Mouse (Mus musculus) embryonic facial prominence, embryonic 15.5 days (tissue): ENCODE results near the gene Larp1b. TPM values are rescaled to one million over a fixed set of nuclear protein-coding genes. Genes with fewer than 3 reads are reported as not detected.

Source experiments
- ATAC-seq: fragments of 200-750 bp; cut with Nextera tagmentation; 2 replicates; pipeline ENCODE4 v1.8.0; 2017; ENCODE audit warnings: low read depth, moderate TSS enrichment; ENCODE audit not compliant: insufficient number of reproducible peaks, low FRiP score, low TSS enrichment
- H3K27ac ChIP-seq: fragments of 300-500 bp; sonication (generic); replicated peaks from 2 replicates; pipeline ENCODE4 v1.5.1; 2015; ENCODE audit warnings: mild to moderate bottlenecking, inconsistent platforms
- H3K27me3 ChIP-seq: fragments of 300-500 bp; sonication (generic); 2 replicates; pipeline ENCODE4 v1.6.1; 2015; ENCODE audit warnings: inconsistent platforms
- H3K36me3 ChIP-seq: fragments of 300-500 bp; sonication (generic); 2 replicates; pipeline ENCODE4 v1.6.1; 2015; ENCODE audit warnings: mild to moderate bottlenecking, inconsistent platforms
- H3K4me1 ChIP-seq: fragments of 300-500 bp; sonication (generic); 2 replicates; pipeline ENCODE4 v1.6.1; 2015; ENCODE audit warnings: inconsistent platforms
- H3K4me2 ChIP-seq: fragments of 300-500 bp; sonication (generic); replicated peaks from 2 replicates; pipeline ENCODE4 v1.6.1; 2015; ENCODE audit warnings: mild to moderate bottlenecking, inconsistent platforms
- H3K4me3 ChIP-seq: fragments of 300-500 bp; sonication (generic); replicated peaks from 2 replicates; pipeline ENCODE4 v1.5.1; 2015; ENCODE audit warnings: mild to moderate bottlenecking, inconsistent platforms
- H3K9ac ChIP-seq: fragments of 300-500 bp; sonication (generic); 2 replicates; pipeline ENCODE4 v1.6.1; 2015; ENCODE audit warnings: inconsistent platforms
- H3K9me3 ChIP-seq: fragments of 300-500 bp; sonication (generic); replicated peaks from 2 replicates; pipeline ENCODE4 v1.6.1; 2016; ENCODE audit warnings: inconsistent platforms
- WGBS: fragments of 180-500 bp; shearing (Covaris S2); methylation state at CpG from one replicate; pipeline ENCODE4 v1.1.7; 2015; 5-methylcytosine and 5-hydroxymethylcytosine counted together
- polyA plus RNA-seq: library from polyadenylated mRNA; unstranded; fragments of >200 nt; fragmentation: Nextera tagmentation; extraction: Ambion mirVana; gene quantifications from 2 replicates; pipeline ENCODE4 v1.2.1, GENCODE M21; 2015

Gene Larp1b
- polyA plus RNA-seq, 1 experiment from 2014 or later: 2.7 TPM

DNA sequence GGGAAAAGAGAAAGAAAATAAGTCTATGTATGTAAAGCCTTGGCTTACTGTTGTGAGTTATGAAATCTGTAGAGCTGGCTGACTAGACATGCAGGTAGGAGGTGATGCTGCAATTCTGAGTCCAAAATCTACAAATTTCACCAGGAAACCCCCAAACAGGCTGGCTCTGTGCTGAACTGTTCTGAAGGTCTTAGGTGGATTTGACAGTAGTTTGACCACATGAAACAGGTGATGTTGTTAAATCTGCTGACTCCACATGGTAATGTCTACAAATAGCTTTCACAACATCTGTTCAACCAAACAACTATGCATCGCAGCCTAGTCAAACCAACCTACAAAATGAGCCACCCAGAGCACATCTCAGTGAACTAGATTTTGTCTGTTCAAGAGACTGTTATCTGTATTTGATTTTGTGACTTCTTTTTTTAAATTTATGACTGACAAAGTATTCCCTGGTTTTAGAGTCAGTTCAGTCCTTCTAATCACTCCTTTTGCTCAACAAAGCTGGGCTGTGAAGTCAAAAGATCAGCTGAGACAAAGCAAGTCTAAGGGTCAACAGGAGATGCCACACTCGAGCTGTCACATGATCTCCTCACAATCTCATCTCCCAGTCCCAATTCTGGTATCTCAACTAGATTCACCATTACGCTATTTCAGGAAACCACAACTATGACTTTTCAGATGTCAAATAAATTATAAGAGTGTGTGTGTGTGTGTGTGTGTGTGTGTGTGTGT, 112.4 kb downstream of the Larp1b start:
- Histone ChIP-seq H3K9me3 (no peaks in the 10 kb centered on the region), H3K27ac (no peak overlapping the region), H3K4me2 (no peak overlapping the region), H3K27me3 (no peaks in the 10 kb centered on the region), H3K4me3 (no peak overlapping the region), H3K4me1 (no peaks in the 10 kb centered on the region), H3K36me3 (peaks cover 27% of the 10 kb centered on the region; the same call in 1 of the 2 replicates), H3K9ac (no peak overlapping the region)
- 81% methylated on average over 3 of the region's 3 CpGs for WGBS
- ATAC-seq: no peak

DNA sequence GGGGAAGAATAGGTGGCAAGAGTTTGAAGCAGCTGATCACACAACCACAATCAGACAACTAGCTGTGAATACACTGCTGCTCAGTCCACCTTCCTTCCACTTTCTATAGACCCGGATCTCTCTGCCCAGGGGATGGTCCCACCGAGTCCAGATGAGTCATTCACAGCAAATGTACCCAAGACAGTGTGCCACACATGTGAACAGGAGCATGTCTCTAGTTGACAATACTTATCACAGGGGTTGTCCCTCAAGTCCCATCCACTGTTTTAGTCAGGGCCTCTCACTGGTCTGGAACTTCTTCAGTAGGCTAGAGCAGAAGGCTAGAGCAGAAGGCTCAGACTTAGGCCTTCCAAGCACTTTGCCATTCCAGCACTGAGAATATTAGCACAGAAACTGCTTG, 113.1 kb downstream of the Larp1b start:
- 98% methylated on average over 2 of the region's 2 CpGs for WGBS
- no peaks in the 10 kb centered on the region for H3K27me3 ChIP-seq
- H3K4me1 ChIP-seq: no peaks in the 10 kb centered on the region
- no peak overlapping the region for H3K27ac ChIP-seq
- H3K4me3 ChIP-seq: no peak overlapping the region
- no peak for ATAC-seq
- no peak overlapping the region for H3K9ac ChIP-seq
- peaks cover 34% of the 10 kb centered on the region; the same call in 1 of the 2 replicates for H3K36me3 ChIP-seq
- no peaks in the 10 kb centered on the region for H3K9me3 ChIP-seq
- no peak overlapping the region for H3K4me2 ChIP-seq

DNA sequence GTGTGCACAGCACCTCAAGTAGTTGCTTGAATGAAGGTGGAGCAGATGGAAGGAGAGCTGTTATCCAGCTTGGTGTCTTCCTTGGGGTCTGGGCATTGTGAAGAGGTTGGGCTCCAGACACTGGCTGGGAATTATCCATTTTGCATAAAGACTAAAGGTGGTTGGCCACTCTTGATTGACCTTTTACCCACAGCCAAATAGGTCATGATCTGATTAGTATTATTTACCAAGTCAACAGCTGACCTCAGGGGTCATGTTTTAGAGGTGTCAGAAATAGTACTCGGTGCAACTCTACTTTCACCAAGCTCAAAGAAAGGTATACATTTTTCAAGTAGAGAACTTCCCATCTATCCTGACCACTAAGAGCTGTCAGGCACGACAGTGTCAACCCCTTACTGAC, 115.7 kb downstream of the Larp1b start:
- peaks cover 56% of the 10 kb centered on the region for H3K36me3 ChIP-seq
- H3K27ac ChIP-seq: no peak overlapping the region
- no peaks in the 10 kb centered on the region for H3K4me1 ChIP-seq
- H3K4me3 ChIP-seq: no peak overlapping the region
- no peak for ATAC-seq
- H3K4me2 ChIP-seq: no peak overlapping the region
- no peaks in the 10 kb centered on the region for H3K9me3 ChIP-seq
- H3K9ac ChIP-seq: no peak overlapping the region
- 87% methylated on average over 2 of the region's 2 CpGs for WGBS
- no peaks in the 10 kb centered on the region for H3K27me3 ChIP-seq

GRCm38 (mm10) chr3:41070519-41070918, 120.9 kb downstream of the Larp1b start:
- Histone ChIP-seq H3K4me3 (no peak overlapping the region), H3K9me3 (no peaks in the 10 kb centered on the region), H3K9ac (no peak overlapping the region), H3K27ac (no peak overlapping the region), H3K4me1 (no peaks in the 10 kb centered on the region), H3K4me2 (no peak overlapping the region), H3K36me3 (peaks cover 42% of the 10 kb centered on the region), H3K27me3 (no peaks in the 10 kb centered on the region)
- ATAC-seq: no peak
- WGBS: 35% methylated on average over 2 of the region's 2 CpGs

DNA sequence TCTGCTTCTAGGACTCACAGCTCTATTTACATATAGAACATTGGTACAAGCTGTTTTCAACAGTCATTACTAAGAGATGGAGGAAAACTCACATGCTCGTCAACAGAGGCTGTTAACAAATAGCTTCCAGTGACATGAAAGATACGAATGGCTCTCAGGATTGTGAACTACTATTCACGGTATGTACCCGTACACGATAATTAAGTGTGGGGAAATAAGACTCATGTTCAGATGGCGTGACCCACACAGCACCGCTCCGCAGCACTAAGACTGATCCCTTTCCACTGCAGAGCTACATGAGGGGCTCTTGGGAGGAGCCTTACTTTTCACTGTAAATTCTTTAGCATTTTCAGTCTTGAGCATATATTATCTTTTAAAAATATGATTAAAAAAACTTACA, 125.7 kb downstream of the Larp1b start:
- Histone ChIP-seq H3K4me1 (peaks cover 5% of the 10 kb centered on the region; the same call in 1 of the 2 replicates), H3K36me3 (no peaks in the 10 kb centered on the region), H3K27me3 (no peaks in the 10 kb centered on the region), H3K27ac (no peak overlapping the region), H3K9ac (no peak overlapping the region), H3K4me2 (no peak overlapping the region), H3K4me3 (no peak overlapping the region), H3K9me3 (no peaks in the 10 kb centered on the region)
- ATAC-seq: no peak
- 75% methylated on average over 8 of the region's 8 CpGs for WGBS

GRCm38 (mm10) chr3:41078673-41079072, 129.0 kb downstream of the Larp1b start:
- H3K9ac ChIP-seq: no peak overlapping the region
- no peaks in the 10 kb centered on the region for H3K9me3 ChIP-seq
- WGBS: 92% methylated on average over 2 of the region's 2 CpGs
- no peaks in the 10 kb centered on the region for H3K36me3 ChIP-seq
- no peaks in the 10 kb centered on the region for H3K27me3 ChIP-seq
- no peak overlapping the region for H3K27ac ChIP-seq
- no peak overlapping the region for H3K4me3 ChIP-seq
- peaks cover 15% of the 10 kb centered on the region for H3K4me1 ChIP-seq
- no peak for ATAC-seq
- H3K4me2 ChIP-seq: no peak overlapping the region

GRCm38 (mm10) chr3:41080724-41081123, 131.1 kb downstream of the Larp1b start:
- Histone ChIP-seq H3K4me1 (peaks cover 17% of the 10 kb centered on the region), H3K9ac (no peak overlapping the region), H3K36me3 (no peaks in the 10 kb centered on the region), H3K4me3 (peak overlapping the region; percentile 12; the same call in 1 of the 2 replicates), H3K27ac (no peak overlapping the region), H3K9me3 (no peaks in the 10 kb centered on the region), H3K27me3 (no peaks in the 10 kb centered on the region), H3K4me2 (peak overlapping the region; percentile 77)
- WGBS: 46% methylated on average over 3 of the region's 3 CpGs
- ATAC-seq: no peak

DNA sequence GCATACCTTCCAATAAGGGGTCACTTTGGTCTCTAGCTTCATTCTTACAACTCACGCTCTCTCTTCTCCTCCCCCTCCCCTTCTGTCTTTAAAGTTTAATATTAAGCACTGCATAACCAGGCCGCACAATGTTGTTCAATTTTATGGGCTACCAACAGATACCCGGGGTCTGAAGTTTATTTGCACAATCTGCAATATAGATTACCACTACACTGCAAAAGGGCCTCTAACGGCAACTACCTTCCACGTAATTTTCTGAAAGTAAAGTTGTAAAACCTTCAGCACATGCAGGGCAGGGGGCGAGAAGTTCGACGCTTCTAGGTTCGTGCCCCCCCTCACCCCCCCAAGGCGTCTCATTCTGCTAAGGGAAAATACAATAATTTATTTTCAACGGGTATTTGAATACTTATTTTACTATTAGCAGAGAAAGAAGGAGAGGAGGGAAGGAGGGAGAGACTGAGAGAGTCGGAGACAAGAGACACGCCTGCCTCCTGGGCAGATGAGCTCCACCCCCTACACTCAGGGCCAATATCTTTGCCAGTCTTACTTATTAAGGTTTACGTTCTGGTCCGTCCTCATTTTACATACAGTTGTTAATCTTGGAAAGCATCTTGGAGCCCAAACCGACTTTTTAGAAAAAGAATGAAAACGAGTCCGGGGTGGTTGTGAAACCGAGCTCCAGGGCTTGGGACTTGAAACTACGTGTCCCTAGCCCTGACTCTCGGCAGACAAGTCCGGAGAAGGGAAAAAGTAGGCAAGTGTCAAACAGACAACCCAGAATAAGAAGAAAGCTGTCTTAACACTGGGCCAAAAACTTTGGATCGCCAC, 132.1 kb downstream of the Larp1b start:
- Histone ChIP-seq H3K27ac (peak overlapping the region; percentile 91), H3K36me3 (no peaks in the 10 kb centered on the region), H3K9me3 (no peaks in the 10 kb centered on the region), H3K9ac (peak overlapping the region; percentile 81), H3K4me3 (peak overlapping the region; percentile 92), H3K4me1 (peaks cover 13% of the 10 kb centered on the region), H3K4me2 (peak overlapping the region; percentile 77), H3K27me3 (no peaks in the 10 kb centered on the region)
- no peak for ATAC-seq
- 2% methylated on average over 23 of the region's 23 CpGs for WGBS

DNA sequence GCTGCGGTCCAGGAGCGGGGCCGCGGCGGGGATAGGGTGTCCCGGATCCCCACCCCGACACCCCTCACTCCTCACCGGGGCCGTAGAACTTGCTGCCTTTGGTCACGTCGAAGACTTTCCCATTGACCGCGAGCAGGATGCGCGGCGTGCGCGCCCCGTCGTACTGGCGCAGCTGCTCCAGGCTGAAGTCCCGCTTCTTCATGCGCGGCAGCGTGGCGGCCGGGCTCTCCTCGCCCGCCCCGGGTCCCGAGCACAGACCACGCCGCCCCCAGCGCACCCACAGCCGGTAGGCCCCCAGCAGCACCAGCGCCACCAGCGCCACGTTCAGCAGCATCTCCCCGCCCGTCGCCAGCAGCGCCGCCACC, 132.9 kb downstream of the Larp1b start:
- no peaks in the 10 kb centered on the region for H3K27me3 ChIP-seq
- no peaks in the 10 kb centered on the region for H3K9me3 ChIP-seq
- peak overlapping the region; percentile 92 for H3K4me3 ChIP-seq
- H3K4me1 ChIP-seq: peaks cover 13% of the 10 kb centered on the region
- under 1% methylated on average over 34 of the region's 43 CpGs for WGBS
- H3K36me3 ChIP-seq: no peaks in the 10 kb centered on the region
- peak; percentile 43 for ATAC-seq
- H3K9ac ChIP-seq: peak overlapping the region; percentile 81
- H3K27ac ChIP-seq: peak overlapping the region; percentile 91
- H3K4me2 ChIP-seq: peak overlapping the region; percentile 77

DNA sequence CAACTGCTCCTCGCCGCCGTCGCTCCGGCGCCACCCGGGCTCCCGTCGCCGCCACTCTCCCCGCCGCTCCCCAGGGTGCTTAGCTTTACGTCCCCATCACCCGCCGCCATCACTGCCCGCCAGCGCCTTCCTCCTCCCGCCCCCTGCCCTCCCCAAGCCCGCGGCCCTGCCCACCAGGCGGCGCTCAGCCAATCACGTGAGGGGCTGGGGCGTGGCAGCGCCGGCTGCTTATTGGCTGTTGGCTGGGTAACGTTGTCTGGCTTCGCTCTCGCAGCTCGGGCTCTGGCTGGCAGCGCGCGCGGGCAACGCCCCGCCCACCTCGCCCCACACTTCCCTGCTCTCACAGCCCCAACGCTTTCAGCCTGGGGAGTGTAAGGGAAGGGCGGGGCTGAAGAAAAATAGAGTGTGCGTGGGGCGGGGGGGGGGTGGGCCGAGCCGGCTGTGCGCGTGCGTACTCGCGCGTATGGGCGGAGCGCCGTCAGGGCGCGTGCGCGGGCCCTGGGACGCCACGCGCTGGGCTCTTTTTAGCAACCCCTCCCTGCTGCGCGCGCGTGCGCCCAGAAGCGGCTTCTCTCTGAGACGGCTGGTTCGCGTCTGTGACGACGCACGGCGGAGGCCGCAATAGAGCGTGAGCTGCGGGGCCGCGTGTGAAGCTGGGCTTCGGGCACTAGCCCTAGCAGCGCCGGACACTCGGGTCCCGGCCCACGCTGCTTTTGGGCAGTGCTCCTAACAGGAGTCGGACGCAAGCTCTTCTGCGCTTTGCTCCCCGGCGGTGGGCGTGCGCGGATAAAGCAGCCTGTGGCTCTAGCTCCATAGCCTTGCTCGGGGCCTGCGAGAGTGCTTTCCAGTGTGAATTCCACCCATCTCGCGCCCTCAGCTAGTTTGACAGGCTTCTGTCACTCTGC, 133.5 kb downstream of the Larp1b start, which contains the start of gene Pgrmc2:
Pgrmc2 (minus strand) TSS at position 162 of the 905 bp plus-strand sequence.
- ATAC-seq: peak; percentile 99
- Histone ChIP-seq H3K4me1 (peaks cover 13% of the 10 kb centered on the region), H3K36me3 (no peaks in the 10 kb centered on the region), H3K27me3 (no peaks in the 10 kb centered on the region), H3K9ac (peak within 1 kb of the TSS; percentile 81), H3K9me3 (no peaks in the 10 kb centered on the region), H3K4me2 (peak within 1 kb of the TSS; percentile 77), H3K4me3 (peak within 1 kb of the TSS; percentile 92), H3K27ac (peak within 1 kb of the TSS; percentile 95)
- under 1% methylated on average over 88 of the region's 95 CpGs for WGBS

DNA sequence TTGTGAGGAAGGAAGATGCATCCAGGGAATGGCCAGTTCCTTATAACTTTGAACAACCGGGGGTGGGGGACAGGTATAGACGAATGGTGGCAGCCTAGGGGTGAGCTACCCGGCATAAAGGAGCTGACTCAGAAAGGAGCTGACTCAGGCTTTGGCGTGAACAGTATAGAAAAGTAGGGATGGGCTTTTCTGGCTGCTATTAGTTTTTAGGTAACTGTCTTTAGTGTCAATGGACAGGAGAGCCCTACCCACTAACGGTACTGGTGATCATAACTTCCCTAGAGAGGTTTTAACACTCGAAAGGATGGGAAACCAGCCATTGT, 134.1 kb downstream of the Larp1b start:
- Histone ChIP-seq H3K4me3 (peak overlapping the region; percentile 92), H3K9ac (peak overlapping the region; percentile 69)
- ATAC-seq: 0 out of 2 replicates have a peak, but pooled peaks have one; percentile 19

More for the DNA sequence above, 134.1 kb downstream of the Larp1b start:
- Histone ChIP-seq H3K9me3 (no peaks in the 10 kb centered on the region), H3K27me3 (no peaks in the 10 kb centered on the region), H3K4me1 (peaks cover 13% of the 10 kb centered on the region), H3K27ac (peak overlapping the region; percentile 95), H3K4me2 (peak overlapping the region; percentile 77), H3K36me3 (no peaks in the 10 kb centered on the region)
- 5% methylated on average over 6 of the region's 6 CpGs for WGBS
